Mouse (Mus musculus) neural tube, embryonic 15.5 days (tissue): ENCODE results near the gene Anapc15. TPM values are rescaled to one million over a fixed set of nuclear protein-coding genes. Genes with fewer than 3 reads are reported as not detected.

Experiments
- ATAC-seq: fragments of 200-750 bp; cut with Nextera tagmentation; 2 replicates; pipeline ENCODE4 v1.8.0; 2017; ENCODE audit warnings: mild to moderate bottlenecking, moderate TSS enrichment, moderate library complexity; ENCODE audit not compliant: low FRiP score
- H3K27ac ChIP-seq: fragments of 300-500 bp; sonication (generic); replicated peaks from 2 replicates; pipeline ENCODE4 v1.5.1; 2015; ENCODE audit warnings: mild to moderate bottlenecking, inconsistent platforms
- H3K27me3 ChIP-seq: fragments of 300-500 bp; sonication (generic); replicated peaks from 2 replicates; pipeline ENCODE4 v1.6.1; 2015; ENCODE audit warnings: inconsistent platforms
- H3K36me3 ChIP-seq: fragments of 300-500 bp; sonication (generic); 2 replicates; pipeline ENCODE4 v1.6.1; 2015; ENCODE audit warnings: inconsistent platforms
- H3K4me1 ChIP-seq: fragments of 300-500 bp; sonication (generic); 2 replicates; pipeline ENCODE4 v1.6.1; 2015; ENCODE audit warnings: inconsistent platforms
- H3K4me2 ChIP-seq: fragments of 300-500 bp; sonication (generic); 2 replicates; pipeline ENCODE4 v1.6.1; 2015; ENCODE audit warnings: inconsistent platforms, mild to moderate bottlenecking, moderate library complexity
- H3K4me3 ChIP-seq: fragments of 300-500 bp; sonication (generic); replicated peaks from 2 replicates; pipeline ENCODE4 v1.5.1; 2015; ENCODE audit warnings: mild to moderate bottlenecking, inconsistent platforms
- H3K9ac ChIP-seq: fragments of 300-500 bp; sonication (generic); replicated peaks from 2 replicates; pipeline ENCODE4 v1.6.1; 2015; ENCODE audit warnings: mild to moderate bottlenecking, inconsistent platforms
- H3K9me3 ChIP-seq: fragments of 300-500 bp; sonication (generic); replicated peaks from 2 replicates; pipeline ENCODE4 v1.6.1; 2016; ENCODE audit warnings: inconsistent platforms
- WGBS: fragments of 180-500 bp; shearing (Covaris S2); methylation state at CpG from one replicate; pipeline ENCODE4 v1.1.7; 2015; ENCODE audit warnings: mixed read lengths; 5-methylcytosine and 5-hydroxymethylcytosine counted together
- polyA plus RNA-seq: library from polyadenylated mRNA; unstranded; fragments of >200 nt; fragmentation: Nextera tagmentation; extraction: Ambion mirVana; gene quantifications from 2 replicates; pipeline ENCODE4 v1.2.1, GENCODE M21; 2015

The Anapc15 gene
- polyA plus RNA-seq, 1 experiment from 2014 or later = 74.3 TPM

GRCm38 (mm10) chr7:101880855-101881254, 17.3 kb downstream of the Anapc15 start:
- Histone ChIP-seq H3K9ac (no peak overlapping the region), H3K4me2 (no peak overlapping the region), H3K36me3 (no peaks in the 10 kb centered on the region), H3K27ac (no peak overlapping the region), H3K27me3 (no peaks in the 10 kb centered on the region), H3K9me3 (no peaks in the 10 kb centered on the region), H3K4me3 (no peak overlapping the region), H3K4me1 (no peaks in the 10 kb centered on the region)
- 82% methylated on average over 4 of the region's 4 CpGs for WGBS
- no peak for ATAC-seq

GRCm38 (mm10) chr7:101882413-101883154, 19.1 kb downstream of the Anapc15 start:
- Histone ChIP-seq H3K27me3 (no peaks in the 10 kb centered on the region), H3K9ac (no peak overlapping the region), H3K4me1 (no peaks in the 10 kb centered on the region), H3K9me3 (no peaks in the 10 kb centered on the region), H3K36me3 (no peaks in the 10 kb centered on the region), H3K4me2 (no peak overlapping the region), H3K4me3 (no peak overlapping the region), H3K27ac (no peak overlapping the region)
- ATAC-seq = no peak
- WGBS = 61% methylated on average over 9 of the region's 9 CpGs

- Histone ChIP-seq H3K4me3 (no peak overlapping the region), H3K27ac (no peak overlapping the region), H3K4me1 (no peaks in the 10 kb centered on the region), H3K4me2 (no peak overlapping the region), H3K36me3 (no peaks in the 10 kb centered on the region), H3K27me3 (no peaks in the 10 kb centered on the region), H3K9ac (no peak overlapping the region), H3K9me3 (no peaks in the 10 kb centered on the region)
- no peak for ATAC-seq
- WGBS = 96% methylated on average over 4 of the region's 4 CpGs
Observed at GRCm38 (mm10) chr7:101884160-101884559, 20.6 kb downstream of the Anapc15 start.

GRCm38 (mm10) chr7:101886274-101886673, 22.8 kb downstream of the Anapc15 start:
- ATAC-seq = no peak
- WGBS = 88% methylated on average over 6 of the region's 6 CpGs
- no peaks in the 10 kb centered on the region for H3K9me3 ChIP-seq
- no peaks in the 10 kb centered on the region for H3K36me3 ChIP-seq
- H3K9ac ChIP-seq = no peak overlapping the region
- H3K27ac ChIP-seq = no peak overlapping the region
- H3K4me1 ChIP-seq = no peaks in the 10 kb centered on the region
- no peak overlapping the region for H3K4me3 ChIP-seq
- no peak overlapping the region for H3K4me2 ChIP-seq
- no peaks in the 10 kb centered on the region for H3K27me3 ChIP-seq

- Histone ChIP-seq H3K4me1 (no peaks in the 10 kb centered on the region), H3K9me3 (no peaks in the 10 kb centered on the region), H3K27ac (no peak overlapping the region), H3K4me2 (no peak overlapping the region), H3K36me3 (no peaks in the 10 kb centered on the region), H3K4me3 (no peak overlapping the region), H3K27me3 (no peaks in the 10 kb centered on the region; the same call in 1 of the 2 replicates), H3K9ac (no peak overlapping the region)
- no peak for ATAC-seq
- 82% methylated on average over 4 of the region's 4 CpGs for WGBS
Observed at GRCm38 (mm10) chr7:101888460-101888859, 24.9 kb downstream of the Anapc15 start.

DNA sequence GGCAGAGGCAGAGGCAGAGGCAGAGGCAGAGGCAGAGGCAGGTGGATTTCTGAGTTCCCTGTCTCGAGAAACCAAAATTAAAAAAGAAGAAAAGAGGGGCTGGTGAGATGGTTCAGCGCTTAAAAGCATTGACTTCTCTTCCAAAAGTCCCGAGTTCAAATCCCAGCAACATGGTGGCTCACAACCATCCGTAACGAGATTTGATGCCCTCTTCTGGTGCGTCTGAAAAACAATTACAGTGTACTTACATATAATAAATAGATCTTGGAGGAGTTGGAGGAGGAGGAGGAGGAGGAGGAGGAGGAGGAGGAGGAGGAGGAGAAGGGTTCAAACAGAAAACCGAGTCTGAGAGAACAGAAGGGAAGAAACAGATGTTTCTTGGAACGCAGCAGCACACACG, 32.2 kb downstream of the Anapc15 start:
- Histone ChIP-seq H3K27ac (peak overlapping the region; percentile 96), H3K4me2 (peak overlapping the region; percentile 59), H3K36me3 (no peaks in the 10 kb centered on the region), H3K9me3 (no peaks in the 10 kb centered on the region), H3K9ac (peak overlapping the region; percentile 53), H3K4me3 (peak overlapping the region; percentile 75), H3K27me3 (no peaks in the 10 kb centered on the region; the same call in 1 of the 2 replicates), H3K4me1 (peaks cover 21% of the 10 kb centered on the region)
- WGBS = 39% methylated on average over 9 of the region's 9 CpGs
- peak; percentile 24; the same call in 1 of the 2 replicates for ATAC-seq

- under 1% methylated on average over 57 of the region's 57 CpGs for whole genome bisulfite sequencing
- Histone ChIP-seq H3K4me3 (peak overlapping the region; percentile 75), H3K36me3 (no peaks in the 10 kb centered on the region), H3K4me2 (peak overlapping the region; percentile 59), H3K9ac (peak overlapping the region; percentile 54), H3K9me3 (no peaks in the 10 kb centered on the region), H3K27ac (peak overlapping the region; percentile 96), H3K4me1 (peaks cover 21% of the 10 kb centered on the region), H3K27me3 (no peaks in the 10 kb centered on the region; the same call in 1 of the 2 replicates)
- ATAC-seq = peak; percentile 99
Observed at GRCm38 (mm10) chr7:101896104-101897066, 32.9 kb downstream of the Anapc15 start.

DNA sequence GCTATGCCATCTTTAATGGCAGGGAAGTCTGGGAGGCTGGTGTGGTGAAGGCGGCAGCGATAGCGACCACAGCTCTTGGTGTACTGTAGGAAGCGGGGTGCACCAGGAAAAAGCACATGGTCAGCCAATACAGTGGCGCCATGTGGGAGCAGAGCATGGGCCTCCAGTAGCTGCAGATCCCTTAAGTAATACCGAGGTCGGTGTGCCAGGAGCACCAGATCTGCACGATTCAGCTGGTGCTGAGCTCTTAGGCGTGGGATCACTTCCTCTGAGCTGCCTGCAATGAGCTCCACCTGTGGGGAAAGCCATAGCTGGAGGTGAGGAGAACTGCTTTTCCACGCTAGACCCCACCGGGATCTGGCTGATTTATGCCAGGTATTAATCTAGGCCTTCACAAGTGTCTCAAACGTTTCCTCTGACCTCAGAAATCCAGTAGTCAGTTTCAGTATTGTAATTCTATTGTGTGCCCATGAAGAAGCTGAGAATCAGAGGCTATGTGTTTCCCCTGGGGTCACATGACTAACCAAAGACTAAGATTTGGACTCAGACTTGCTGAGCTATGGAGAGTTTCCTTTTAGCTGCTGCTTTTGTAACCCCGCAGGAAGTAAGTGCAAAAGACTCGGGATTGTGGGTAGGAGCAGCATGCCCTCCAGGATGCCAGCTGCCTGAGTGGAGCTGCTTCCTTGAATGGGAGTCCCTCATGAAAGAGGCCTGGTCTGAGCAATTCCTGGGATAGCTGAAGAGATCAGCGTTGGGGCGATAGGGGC, 37.0 kb downstream of the Anapc15 start:
- ATAC-seq = no peak
- Histone ChIP-seq H3K27me3 (no peaks in the 10 kb centered on the region), H3K9ac (no peak overlapping the region), H3K36me3 (peaks cover 6% of the 10 kb centered on the region), H3K9me3 (no peaks in the 10 kb centered on the region), H3K4me3 (no peak overlapping the region), H3K4me1 (peaks cover 20% of the 10 kb centered on the region), H3K27ac (no peak overlapping the region), H3K4me2 (no peak overlapping the region)
- 94% methylated on average over 16 of the region's 16 CpGs for WGBS

DNA sequence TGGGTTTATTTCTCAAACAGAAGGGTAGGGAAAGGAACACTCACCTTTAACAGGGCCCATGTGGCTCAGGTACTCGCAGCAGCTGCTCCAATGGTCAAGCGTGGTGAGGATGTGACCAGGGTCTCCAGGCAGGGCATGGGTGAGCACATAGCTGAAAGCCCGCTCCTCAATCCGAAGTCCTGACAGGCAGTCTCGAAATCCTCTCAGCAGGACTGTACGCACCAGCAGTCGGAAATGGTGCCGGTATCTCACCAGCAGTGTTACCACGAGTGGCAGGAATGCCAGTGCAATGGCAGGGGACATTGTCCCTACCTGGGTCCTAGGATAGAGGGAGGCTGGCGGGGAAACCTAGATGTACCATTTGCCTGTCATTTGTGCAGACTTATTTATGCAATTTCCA, 38.5 kb downstream of the Anapc15 start:
- no peak overlapping the region for H3K9ac ChIP-seq
- no peaks in the 10 kb centered on the region for H3K9me3 ChIP-seq
- no peak overlapping the region for H3K4me3 ChIP-seq
- no peak overlapping the region for H3K27ac ChIP-seq
- WGBS = 93% methylated on average over 10 of the region's 10 CpGs
- H3K36me3 ChIP-seq = peaks cover 6% of the 10 kb centered on the region
- H3K4me1 ChIP-seq = peaks cover 24% of the 10 kb centered on the region
- no peak overlapping the region for H3K4me2 ChIP-seq
- ATAC-seq = no peak
- no peaks in the 10 kb centered on the region for H3K27me3 ChIP-seq

DNA sequence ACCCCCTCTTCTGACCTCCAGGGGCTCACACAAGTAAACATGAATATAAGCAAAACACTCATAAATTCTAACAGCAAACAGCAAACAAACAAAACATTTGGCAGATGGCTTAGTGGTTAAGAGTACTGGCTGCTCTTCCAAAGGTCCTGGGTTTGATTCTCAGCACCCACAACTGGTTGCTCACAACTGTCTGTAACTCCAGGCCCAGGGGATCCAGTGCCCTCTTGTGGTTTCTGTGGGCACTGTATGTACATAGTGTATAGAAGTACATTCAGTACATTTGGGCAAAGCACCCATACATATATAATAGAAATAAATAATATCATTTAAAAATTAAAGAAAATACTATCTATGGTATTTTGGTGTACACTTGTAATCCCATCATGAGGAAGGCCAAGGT, 39.3 kb downstream of the Anapc15 start:
- Histone ChIP-seq H3K9ac (no peak overlapping the region), H3K4me3 (no peak overlapping the region)
- ATAC-seq = no peak

DNA sequence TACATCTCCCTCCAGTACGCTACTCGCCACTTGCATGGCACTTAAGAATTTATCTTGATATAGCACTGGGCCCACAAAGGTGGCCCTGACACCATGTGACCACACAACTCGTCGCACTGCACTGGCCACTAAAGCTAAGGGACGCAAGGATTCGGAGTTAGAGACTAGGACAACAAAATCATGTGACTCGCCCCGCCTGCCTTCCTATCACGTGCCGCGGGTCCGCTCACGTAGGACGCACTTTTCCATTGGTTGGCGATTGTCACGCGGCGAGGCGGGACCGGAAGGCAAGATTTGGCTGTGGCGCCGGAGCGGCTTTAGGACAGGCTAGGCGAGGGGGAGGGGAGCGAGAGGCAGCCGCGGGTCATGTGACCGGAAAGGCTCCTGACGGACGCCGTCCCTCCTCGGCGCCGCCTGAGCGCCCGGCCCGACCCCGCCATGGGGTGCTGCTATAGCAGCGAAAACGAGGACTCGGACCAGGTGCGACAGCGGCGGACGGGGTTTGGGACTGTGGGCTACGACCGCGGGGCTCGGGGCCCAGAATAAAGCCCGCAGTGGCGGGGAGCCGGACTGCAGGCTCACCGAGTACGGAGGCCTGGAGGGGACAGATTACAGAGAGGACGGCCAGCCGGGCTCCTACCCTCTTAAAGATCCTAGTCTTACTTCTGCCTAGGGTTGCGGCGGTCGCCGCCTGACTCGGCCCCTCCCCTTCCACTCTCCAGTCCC, 42.2 kb downstream of the Anapc15 start, which contains the start of gene Lamtor1:
TSS of gene Lamtor1 (plus strand) at position 344 of the 726 bp plus-strand sequence.
- Histone ChIP-seq H3K4me2 (peak within 1 kb of the TSS; percentile 74), H3K4me3 (peak within 1 kb of the TSS; percentile 85), H3K4me1 (peaks cover 34% of the 10 kb centered on the region), H3K36me3 (peaks cover 18% of the 10 kb centered on the region), H3K27ac (peak within 1 kb of the TSS; percentile 99), H3K9ac (peak within 1 kb of the TSS; percentile 97), H3K27me3 (no peaks in the 10 kb centered on the region), H3K9me3 (no peaks in the 10 kb centered on the region)
- WGBS = under 1% methylated on average over 61 of the region's 61 CpGs
- peak; percentile 99 for ATAC-seq

More for the DNA sequence above, 39.3 kb downstream of the Anapc15 start:
- Histone ChIP-seq H3K27ac (no peak overlapping the region), H3K27me3 (no peaks in the 10 kb centered on the region), H3K36me3 (peaks cover 6% of the 10 kb centered on the region), H3K9me3 (no peaks in the 10 kb centered on the region), H3K4me1 (peaks cover 24% of the 10 kb centered on the region), H3K4me2 (no peak overlapping the region)
